Comparison of ENCODE assay signal across 8 mouse cellular contexts in genomic region chr19:55745192-55745578, GRCm38 (mm10). TPM values are rescaled to one million over a fixed set of nuclear protein-coding genes. Genes with fewer than 3 reads are reported as not detected.
DNase-seq lines count a peak whose midpoint lies in the region; ATAC-seq and TF ChIP-seq lines count a peak whose summit lies in the region.

No protein-coding gene starts in this region.

- peak overlapping the region; percentile 88 for H3K4me3 ChIP-seq in heart, embryonic 15.5 days
- H3K4me3 ChIP-seq in liver, embryonic 14.5 days (ENCODE audit: insufficient read depth in 1 of 2, low read depth in 2 of 2, low read length in 2 of 2): no peak overlapping the region

- TF ChIP-seq CTCF in liver, embryonic 14.5 days (IDR thresholded peaks at IDR 0.05; ENCODE audit: low read depth): no peak

- peaks cover 59% of the 10 kb centered on the region for H3K4me1 ChIP-seq in heart, embryonic 15.5 days (replicated peaks)
- peaks cover 0 to 8% of the 10 kb centered on the region in 2 experiments; a peak in 2 of 4 replicates for H3K4me1 ChIP-seq in liver, embryonic 14.5 days (replicated peaks; ENCODE audit: control insufficient read depth in 2 of 2, insufficient read depth in 2 of 2, low read length in 1 of 2)

- H3K4me2 ChIP-seq in heart, embryonic 15.5 days: peak overlapping the region; percentile 91
- H3K4me2 ChIP-seq in liver, embryonic 14.5 days (ENCODE audit: low read depth): peak overlapping the region; percentile 61

- H3K36me3 ChIP-seq in heart, embryonic 15.5 days: no peaks in the 10 kb centered on the region
- H3K36me3 ChIP-seq in liver, embryonic 14.5 days (replicated peaks; ENCODE audit: control insufficient read depth, insufficient read depth, low read depth): no peaks in the 10 kb centered on the region

- H3K9me3 ChIP-seq in heart, embryonic 15.5 days (replicated peaks): no peaks in the 10 kb centered on the region
- H3K9me3 ChIP-seq in liver, embryonic 14.5 days (ENCODE audit: control insufficient read depth, low read length): no peaks in the 10 kb centered on the region

- peak; percentile 3 for DNase-seq in lung, postnatal 36 days
- no peak for DNase-seq in lung, postnatal 25 days (ENCODE audit: low spot score)
- DNase-seq in liver, embryonic 14.5 days (ENCODE audit: low read depth in 3 of 3, low spot score in 3 of 3): no peak
- no peak for DNase-seq in testis, postnatal 10 days (ENCODE audit: low spot score)
- no peak for DNase-seq in gastrocnemius, adult 8-10 months (ENCODE audit: low spot score in 2 of 2)
- DNase-seq in gastrocnemius, postnatal 36 days: no peak
- DNase-seq in ovary, postnatal 14 days (ENCODE audit: low spot score): no peak

- intact Hi-C loops in gastrocnemius, postnatal 36 days (cut with DNase I): loop anchor here (10.0 kb wide), 1 partner anchor 60 kb away; no protein-coding TSS in a partner anchor

- H3K27ac ChIP-seq in heart, embryonic 15.5 days: peak overlapping the region; percentile 98; the same call in 1 of the 2 replicates
- H3K27ac ChIP-seq in liver, embryonic 14.5 days: no peak overlapping the region

- H3K27me3 ChIP-seq in heart, embryonic 15.5 days: no peaks in the 10 kb centered on the region
- peaks cover 74% of the 10 kb centered on the region for H3K27me3 ChIP-seq in liver, embryonic 14.5 days (ENCODE audit: control insufficient read depth, insufficient read depth, low read length)

- peak overlapping the region; percentile 96 for H3K9ac ChIP-seq in heart, embryonic 15.5 days
- H3K9ac ChIP-seq in liver, embryonic 14.5 days (replicated peaks): no peak overlapping the region

- ATAC-seq in heart, embryonic 15.5 days (replicated peaks; ENCODE audit: insufficient number of reproducible peaks, insufficient read depth, low FRiP score, low read depth): no peak
- ATAC-seq in liver, embryonic 14.5 days (ENCODE audit: insufficient read depth): no peak

- TF ChIP-seq EP300 in liver, embryonic 14.5 days (IDR thresholded peaks at IDR 0.05; ENCODE audit: low read depth): no peak

- WGBS in heart, embryonic 15.5 days: 32% methylated on average over 9 of the region's 9 CpGs
- 31% methylated on average over 9 of the region's 9 CpGs for WGBS in liver, embryonic 14.5 days (ENCODE audit: insufficient replicate concordance)

RNA-seq across cellular contexts. Expression of gene Tcf7l2, which starts 3.6 kb away (rescaled TPM):
- 43.2 and 48.2 TPM in 2 replicates for polyA plus RNA-seq in heart, embryonic 15.5 days (2015; fragmentation: Nextera tagmentation; extraction: Ambion mirVana)
- polyA plus RNA-seq in liver, embryonic 14.5 days (2012; rRNA removed): 6.9 and 7.8 TPM in 2 replicates
- polyA plus RNA-seq in liver, embryonic 14.5 days (2014; fragmentation: Nextera tagmentation; extraction: Ambion mirVana): 18.4 and 19.5 TPM in 2 replicates
- 10 to 100 TPM in 1 of 4 experiments, 1 to 10 TPM in 3; 5.7 to 10.7 (median 7.7) TPM for total RNA-seq in gastrocnemius, adult 8-10 months (2022)
- total RNA-seq in gastrocnemius, postnatal 36 days (2021): 1 to 10 TPM; 6.6 to 9.7 TPM
